Mouse (Mus musculus) ovary, postnatal 36 days (tissue): ENCODE data around the gene Lcp1.

Experiments
- DNase-seq: peaks from one replicate; pipeline ENCODE4 v3.0.0; 2022; ENCODE audit warnings: low spot score, mixed read lengths

Gene Lcp1

GRCm38 (mm10) chr14:75206307-75206706 is 75.4 kb downstream of the Lcp1 start:
- no peak for DNase-seq

GRCm38 (mm10) chr14:75208572-75209151 is 77.8 kb downstream of the Lcp1 start:
- no peak for DNase-seq

GRCm38 (mm10) chr14:75213752-75214151 is 82.9 kb downstream of the Lcp1 start:
- DNase-seq, result no peak

DNA sequence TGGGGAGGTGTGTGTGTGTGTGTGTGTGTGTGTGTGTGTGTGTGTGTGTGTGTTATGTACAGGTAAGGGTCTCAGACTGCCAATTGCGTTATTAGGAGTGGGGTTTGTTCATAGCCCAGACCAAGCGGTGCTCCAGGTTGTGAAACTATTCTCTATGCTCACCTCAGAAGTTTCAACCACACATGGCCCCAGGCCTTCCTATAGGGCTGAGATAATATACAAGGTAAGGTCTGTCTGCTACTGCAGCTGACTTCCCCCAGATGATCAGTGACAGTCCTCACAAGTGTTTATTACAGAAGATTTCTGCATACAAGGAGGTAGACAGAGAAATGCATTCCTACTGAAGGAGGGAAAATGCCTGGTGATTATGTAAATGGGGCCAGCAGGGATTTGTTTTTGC is 87.9 kb downstream of the Lcp1 start:
- no peak for DNase-seq

- no peak for DNase-seq
Observed at GRCm38 (mm10) chr14:75219250-75219913, 88.5 kb downstream of the Lcp1 start.

DNA sequence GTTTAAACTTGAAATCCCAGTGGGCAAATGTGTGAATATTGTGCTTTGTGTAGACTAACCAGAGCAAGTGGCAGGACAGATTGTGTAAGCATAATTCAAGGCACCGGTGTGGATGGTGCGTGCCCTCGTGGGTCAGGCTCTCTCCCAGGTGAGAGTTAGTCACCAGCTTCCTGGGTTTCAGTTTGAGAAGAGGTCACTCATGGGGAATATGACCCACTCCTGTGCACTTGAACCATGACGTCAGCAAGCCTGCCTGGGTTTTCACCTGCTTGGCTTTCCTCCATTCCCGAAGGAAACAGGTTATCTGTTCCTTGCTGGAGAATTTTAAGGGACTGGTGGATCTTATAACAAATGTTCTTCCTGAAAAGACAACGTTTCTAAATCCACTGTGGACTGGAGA is 91.5 kb downstream of the Lcp1 start:
- DNase-seq, result no peak

DNA sequence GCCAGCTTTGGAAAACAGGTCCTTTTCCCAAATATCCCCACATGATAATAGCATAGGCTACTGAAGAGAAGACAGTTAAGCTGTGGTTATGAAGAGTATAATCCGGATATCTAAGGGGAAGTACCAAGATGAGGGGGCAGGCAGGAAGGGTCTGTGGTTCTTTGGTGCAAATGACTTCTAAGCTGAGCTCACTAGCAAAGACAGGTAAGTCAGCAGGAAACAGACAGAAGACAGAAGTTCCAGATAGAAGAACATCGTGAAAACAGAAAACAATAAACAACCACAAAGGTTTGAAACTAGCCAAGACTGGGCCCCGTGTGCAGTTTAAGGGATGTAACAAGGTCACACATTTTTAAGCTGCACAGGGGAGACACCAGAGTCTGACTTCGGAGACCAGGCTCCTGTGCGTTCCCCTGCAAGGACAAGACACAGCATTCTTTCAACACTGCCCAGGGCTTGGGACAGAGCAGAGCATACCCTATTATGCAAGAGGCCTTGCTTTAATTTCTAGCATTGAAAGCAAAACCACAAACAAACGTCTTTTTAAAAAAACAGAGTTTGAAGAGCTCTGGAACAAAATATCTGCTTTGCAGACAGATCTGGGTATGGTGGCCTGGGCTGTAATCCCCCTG is 96.7 kb downstream of the Lcp1 start:
- DNase-seq, result no peak

- DNase-seq, result no peak
Observed at GRCm38 (mm10) chr14:75229834-75230233, 98.9 kb downstream of the Lcp1 start.

- DNase-seq, result no peak
Observed at GRCm38 (mm10) chr14:75233070-75233469, 102.2 kb downstream of the Lcp1 start.

- DNase-seq, result no peak
Observed at GRCm38 (mm10) chr14:75235552-75235951, 104.7 kb downstream of the Lcp1 start.

DNA sequence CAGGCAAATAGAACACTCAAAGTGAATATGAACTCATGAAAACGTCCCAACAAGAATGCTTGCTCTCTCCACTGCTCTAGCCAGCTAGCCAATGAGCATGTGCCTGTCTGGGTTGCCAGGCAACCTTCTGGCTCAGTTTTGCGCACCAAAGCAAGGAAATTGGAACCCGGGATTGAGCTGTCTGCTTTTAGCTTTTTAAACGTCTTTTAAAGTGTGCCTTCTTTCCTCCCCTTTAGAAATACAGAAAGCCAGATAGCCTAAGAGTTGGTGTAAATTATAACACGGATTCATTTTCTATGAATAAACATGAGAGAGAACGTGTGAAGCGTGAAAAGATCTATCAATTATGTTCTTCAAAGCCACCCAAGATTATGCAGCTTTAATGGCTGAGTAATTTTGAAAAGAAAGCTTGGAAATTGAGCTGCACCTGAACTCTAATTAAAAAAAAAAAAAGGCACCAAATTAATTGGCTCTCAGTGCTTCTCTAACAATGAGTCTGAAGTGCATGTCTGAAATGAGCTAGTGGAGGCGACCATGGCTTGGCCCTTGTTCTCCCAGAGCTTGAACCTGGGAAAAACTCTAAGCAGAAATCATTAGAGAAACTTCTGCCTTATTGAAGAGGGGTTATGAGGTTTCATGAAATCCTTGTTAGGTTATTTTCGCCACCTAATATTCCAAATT is 105.2 kb downstream of the Lcp1 start:
- DNase-seq, result no peak

GRCm38 (mm10) chr14:75236636-75237003 is 105.7 kb downstream of the Lcp1 start:
- no peak for DNase-seq

- DNase-seq, result no peak
Observed at GRCm38 (mm10) chr14:75237096-75237495, 106.2 kb downstream of the Lcp1 start.

DNA sequence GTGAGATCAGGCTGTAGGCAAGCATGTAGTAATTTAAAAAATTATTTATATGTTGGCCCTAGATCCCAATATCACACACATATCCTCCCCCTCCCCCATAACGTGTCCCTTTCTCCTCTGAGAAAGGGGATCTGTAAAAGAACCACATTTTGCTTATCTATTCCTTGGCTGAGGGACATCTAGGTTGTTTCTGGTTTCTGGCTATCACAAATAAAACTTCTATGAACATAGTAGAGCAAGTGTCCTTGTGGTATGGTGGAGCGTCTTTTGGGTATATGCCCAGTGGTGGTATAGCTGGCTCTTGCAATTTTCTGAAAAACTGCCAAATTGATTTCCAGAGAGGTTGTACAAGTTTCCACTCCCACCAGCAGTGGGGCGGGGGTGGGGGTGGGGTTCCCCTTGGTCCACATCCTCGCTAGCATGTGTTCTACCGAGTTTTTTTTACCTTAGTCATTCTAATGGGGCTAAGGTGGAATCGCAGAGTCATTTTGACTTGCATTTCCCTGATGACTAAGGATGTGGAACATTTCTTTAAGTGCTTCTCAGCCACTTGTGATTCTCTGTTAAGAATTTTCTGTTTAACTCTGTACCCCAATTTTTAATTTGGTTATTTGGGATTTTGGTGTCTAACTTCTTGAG is 107.3 kb downstream of the Lcp1 start:
- no peak for DNase-seq

DNA sequence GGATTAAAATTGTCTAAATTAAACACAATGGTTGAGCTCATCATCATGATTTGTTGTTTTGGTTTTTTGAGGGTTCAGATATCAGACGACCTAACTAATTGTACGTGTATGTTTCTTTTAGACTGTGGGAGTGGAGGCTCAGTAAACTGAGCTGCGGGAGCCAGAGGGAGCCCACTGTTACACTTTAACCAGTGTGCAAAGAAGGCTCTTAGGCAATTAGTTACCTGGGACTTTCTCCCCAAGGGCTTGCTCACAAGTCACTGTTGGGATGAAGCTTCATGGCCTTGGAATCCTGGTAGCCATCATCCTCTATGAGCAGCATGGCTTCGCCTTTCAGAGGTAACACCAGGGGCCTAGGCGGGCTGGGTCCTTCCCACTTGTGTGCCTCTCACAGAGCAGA is 111.2 kb downstream of the Lcp1 start, which contains the start of gene Cpb2:
TSS of gene Cpb2 (plus strand) at position 201 of the 400 bp plus-strand sequence.
- no peak for DNase-seq

DNA sequence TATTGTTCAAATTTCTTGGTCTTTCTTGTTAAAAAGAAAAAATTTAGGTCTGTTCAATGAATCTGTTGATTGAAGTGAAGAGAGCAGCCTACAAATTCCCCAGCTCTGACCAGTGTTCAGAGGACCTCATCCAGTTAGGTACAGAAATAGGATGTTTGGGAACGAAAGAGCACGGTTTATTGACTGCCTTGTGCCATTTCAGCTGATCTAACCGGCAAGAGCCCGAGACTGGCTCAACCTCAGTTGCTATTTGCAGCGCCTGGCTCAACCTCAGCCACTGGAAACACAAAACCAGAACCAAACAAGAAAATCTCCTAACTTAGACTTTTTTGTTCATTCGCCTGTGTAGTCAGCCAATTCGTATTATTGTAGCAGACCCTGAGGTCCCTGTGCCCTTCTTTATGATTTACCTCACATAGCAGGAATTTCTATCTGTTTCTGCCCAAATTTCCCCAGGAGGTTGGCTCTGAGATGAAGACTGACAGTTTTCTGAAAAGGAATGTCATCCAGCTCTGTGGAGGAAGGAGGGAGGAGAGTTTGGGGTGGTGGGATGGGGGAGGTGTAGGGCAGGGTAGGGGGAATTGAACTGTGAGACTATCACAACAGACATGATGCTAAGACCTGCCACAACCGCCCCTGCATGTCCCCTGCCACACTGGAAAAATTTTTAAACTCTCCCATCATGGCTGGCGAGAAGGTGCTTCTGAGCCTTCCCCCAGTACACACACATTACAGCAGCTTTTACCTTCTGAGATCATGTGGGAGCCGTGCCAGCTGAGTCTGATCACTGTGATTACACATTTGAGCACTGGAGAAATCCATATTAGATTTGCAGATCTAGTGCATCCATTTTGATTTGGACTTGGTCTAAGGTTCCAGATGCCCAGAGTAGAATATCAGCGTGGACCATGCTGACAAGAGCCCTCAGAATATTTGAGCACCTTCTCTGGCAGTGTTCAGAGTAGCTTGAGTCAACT is 115.4 kb downstream of the Lcp1 start:
- no peak for DNase-seq

DNA sequence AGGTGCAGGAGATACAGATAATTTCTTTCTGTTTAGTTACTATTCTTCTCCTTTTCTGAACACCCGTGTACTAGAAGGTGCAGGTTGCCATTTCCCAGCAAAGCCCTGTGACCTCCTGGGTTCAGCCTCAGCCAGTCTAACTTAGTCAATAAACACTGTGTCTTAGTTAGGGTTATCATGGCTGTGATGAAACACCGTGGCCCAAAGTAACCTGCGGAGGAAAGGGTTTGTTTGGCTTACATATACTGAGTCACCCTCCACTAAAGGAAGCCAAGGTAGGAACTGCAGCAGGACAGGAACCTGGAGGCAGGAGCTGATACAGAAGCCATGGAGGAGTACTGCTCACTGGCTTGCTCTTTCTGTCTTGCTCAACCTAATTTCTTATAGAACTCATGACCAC is 119.5 kb downstream of the Lcp1 start:
- no peak for DNase-seq

DNA sequence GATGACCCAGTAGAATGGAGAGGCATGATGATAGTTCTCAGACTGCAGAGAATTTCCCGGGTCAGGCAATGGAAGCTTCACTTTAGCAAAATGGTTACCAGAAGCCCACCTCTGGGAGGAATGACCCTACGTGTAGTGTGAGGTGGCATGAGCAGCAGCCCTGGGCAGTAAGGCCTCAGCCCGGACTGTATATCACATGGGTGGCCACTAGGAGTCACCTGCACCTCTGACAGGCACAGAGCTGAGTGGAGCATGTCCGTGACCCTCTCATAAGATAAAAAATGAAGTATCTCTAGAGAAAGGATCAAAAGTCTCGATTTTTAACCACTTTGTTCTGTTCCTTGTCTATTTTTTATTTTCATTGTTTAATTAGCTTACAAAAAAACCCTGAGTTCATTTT is 125.6 kb downstream of the Lcp1 start:
- DNase-seq, result no peak

DNA sequence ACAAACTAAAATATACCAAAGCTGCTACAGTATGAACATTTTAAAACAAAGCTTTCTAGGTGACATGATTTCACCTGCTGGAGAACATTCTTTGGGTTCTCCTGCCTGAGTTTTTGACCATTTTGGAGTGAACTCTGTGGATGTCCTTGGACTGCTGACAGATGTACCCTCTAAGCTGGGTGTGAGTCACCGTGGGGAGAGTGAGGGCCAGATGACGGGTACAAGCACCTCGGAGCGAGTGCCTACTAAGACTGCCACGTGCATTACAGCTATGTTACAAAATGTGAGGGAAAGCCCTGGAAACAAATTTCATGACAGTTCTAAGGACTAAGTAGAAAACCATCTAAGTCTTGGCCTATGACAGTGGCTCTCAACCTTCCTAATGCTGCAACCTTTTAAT is 138.6 kb downstream of the Lcp1 start:
- no peak for DNase-seq

DNA sequence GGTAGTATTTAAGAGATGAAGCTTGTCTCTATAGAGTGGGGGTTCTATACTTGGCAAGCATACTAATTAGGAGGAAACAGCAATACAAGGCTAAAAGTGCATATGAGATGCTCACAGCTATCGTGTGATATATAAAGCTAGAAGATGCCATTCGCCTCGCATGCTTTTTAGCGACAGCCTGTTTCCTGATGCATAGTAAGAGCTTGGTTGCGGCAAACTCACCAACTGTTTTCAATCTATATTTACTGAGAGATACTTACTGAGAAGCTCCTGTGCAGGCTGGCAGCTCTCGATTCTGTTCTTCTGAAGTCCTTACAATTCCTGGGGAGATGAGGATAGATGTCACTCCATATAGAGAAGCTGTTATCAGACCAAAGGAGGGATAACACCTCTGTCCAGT is 148.8 kb downstream of the Lcp1 start:
- no peak for DNase-seq

GRCm38 (mm10) chr14:75280406-75280805 is 149.5 kb downstream of the Lcp1 start:
- DNase-seq, result no peak
